Mouse (Mus musculus) embryo, embryonic 10 days (tissue): ENCODE results near the gene Serpinb3d.
"Not testable (repeated sequence)": the region's sequence is repeated elsewhere in the genome, so short reads cannot be mapped to it uniquely, and the experiment has no call there.

ENCODE experiments used
- DNase-seq: peaks from one replicate; pipeline ENCODE4 v3.0.0-alpha.2; 2015; ENCODE audit warnings: low spot score

The Serpinb3d gene

GRCm38 (mm10) chr1:107083406-107083805 lies at the start of gene Serpinb3d:
TSS of gene Serpinb3d (minus strand) at chr1:107083506.
- no peak for DNase-seq

- DNase-seq: not testable (repeated sequence)
These were observed 44.1 kb upstream of the Serpinb3d start for GRCm38 (mm10) chr1:107127453-107127852.

- DNase-seq: no peak
These were observed 15.1 kb upstream of the Serpinb3d start for GRCm38 (mm10) chr1:107098417-107098816.

- no peak for DNase-seq
These were observed 31.1 kb downstream of the Serpinb3d start, which contains the start of gene Serpinb3a for GRCm38 (mm10) chr1:107052203-107052602. TSS of gene Serpinb3a (minus strand) at chr1:107052303.

- DNase-seq: not testable (repeated sequence)
These were observed 49.1 kb downstream of the Serpinb3d start for GRCm38 (mm10) chr1:107034236-107034635.
